Mouse (Mus musculus) ES-Bruce4 (cell line): ENCODE measurements around the gene Itih3. TPM values are rescaled to one million over a fixed set of nuclear protein-coding genes. Genes with fewer than 3 reads are reported as not detected.

Source experiments
- H3K27ac ChIP-seq: 2 replicates; pipeline ENCODE4 v1.5.1; 2012; ENCODE audit warnings: low read length, inconsistent platforms; ENCODE audit not compliant: insufficient read depth
- H3K27me3 ChIP-seq: 2 replicates; pipeline ENCODE4 v1.6.1; 2012; ENCODE audit warnings: mild to moderate bottlenecking, low read length, inconsistent platforms; ENCODE audit not compliant: control insufficient read depth, poor library complexity, insufficient read depth, severe bottlenecking
- H3K36me3 ChIP-seq: 2 replicates; pipeline ENCODE4 v1.6.1; 2012; ENCODE audit warnings: inconsistent platforms, mild to moderate bottlenecking, low read length, moderate library complexity; ENCODE audit not compliant: control insufficient read depth, poor library complexity, insufficient read depth, severe bottlenecking
- H3K4me1 ChIP-seq: one replicate; pipeline ENCODE4 v1.8.1; 2011; ENCODE audit warnings: low read length; ENCODE audit not compliant: control insufficient read depth, insufficient read depth
- H3K4me3 ChIP-seq: 2 replicates; pipeline ENCODE4 v1.5.1; 2011; ENCODE audit warnings: low read depth, mild to moderate bottlenecking, low read length
- H3K9ac ChIP-seq: 2 replicates; pipeline ENCODE4 v1.6.1; 2012; ENCODE audit warnings: low read depth, mild to moderate bottlenecking, inconsistent platforms; ENCODE audit not compliant: poor library complexity, severe bottlenecking
- H3K9me3 ChIP-seq: replicated peaks from 2 replicates; pipeline ENCODE4 v1.6.1; 2012; ENCODE audit warnings: mild to moderate bottlenecking, low read length, inconsistent platforms; ENCODE audit not compliant: control insufficient read depth, poor library complexity, insufficient read depth, severe bottlenecking
- CTCF ChIP-seq: IDR thresholded peaks from one replicate; pipeline ENCODE4 v1.8.1; 2011; ENCODE audit warnings: low read depth, low read length
- EP300 ChIP-seq: IDR thresholded peaks from 2 replicates; pipeline ENCODE4 v1.6.1; 2011; ENCODE audit warnings: low read depth, low read length; ENCODE audit not compliant: insufficient read depth
- POLR2A ChIP-seq: IDR thresholded peaks from one replicate; pipeline ENCODE4 v1.8.1; 2011; ENCODE audit warnings: low read length; ENCODE audit not compliant: insufficient read depth
- polyA plus RNA-seq: library from polyadenylated mRNA; stranded (reverse); fragments of >200 nt; gene quantifications from 2 replicates; pipeline ENCODE4 v1.2.4, GENCODE M21; 2011; ENCODE audit warnings: low read depth; ENCODE audit not compliant: missing spikeins, insufficient read depth, insufficient read length

The Itih3 gene
- polyA plus RNA-seq = not detected in 2 replicates

- Histone ChIP-seq H3K4me3 (no peak within 1 kb of the TSS), H3K36me3 (no peaks in the 10 kb centered on the region), H3K27me3 (no peaks in the 10 kb centered on the region), H3K27ac (no peak within 1 kb of the TSS), H3K9me3 (no peaks in the 10 kb centered on the region), H3K9ac (no peak within 1 kb of the TSS), H3K4me1 (no peaks in the 10 kb centered on the region)
- TF ChIP-seq POLR2A (no peak), CTCF (no peak), EP300 (no peak)
Measured at GRCm38 (mm10) chr14:30923375-30924105, at the start of gene Itih3. TSS of gene Itih3 (minus strand) at chr14:30923760.

DNA sequence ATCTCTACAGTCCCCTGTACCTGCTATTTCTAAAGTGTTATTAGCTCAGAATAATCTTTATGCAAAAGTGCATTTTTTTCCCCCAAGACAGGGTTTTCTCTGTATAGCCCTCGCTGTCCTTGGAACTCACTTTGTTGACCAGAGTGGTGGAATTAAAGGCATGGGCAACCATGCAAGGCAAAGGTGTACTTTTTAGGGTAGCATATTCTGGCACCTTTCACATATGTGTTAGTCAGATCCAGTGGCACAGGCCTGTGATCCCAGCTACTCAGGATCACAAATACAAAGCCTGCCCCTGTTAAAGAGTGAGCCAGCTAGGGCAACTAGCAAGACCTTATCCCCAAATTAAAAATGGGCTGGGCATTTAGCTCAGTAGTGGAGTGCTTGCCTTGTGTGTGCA, 36.8 kb upstream of the Itih3 start:
- no peak overlapping the region for H3K9ac ChIP-seq
- peaks cover 4% of the 10 kb centered on the region for H3K36me3 ChIP-seq

DNA sequence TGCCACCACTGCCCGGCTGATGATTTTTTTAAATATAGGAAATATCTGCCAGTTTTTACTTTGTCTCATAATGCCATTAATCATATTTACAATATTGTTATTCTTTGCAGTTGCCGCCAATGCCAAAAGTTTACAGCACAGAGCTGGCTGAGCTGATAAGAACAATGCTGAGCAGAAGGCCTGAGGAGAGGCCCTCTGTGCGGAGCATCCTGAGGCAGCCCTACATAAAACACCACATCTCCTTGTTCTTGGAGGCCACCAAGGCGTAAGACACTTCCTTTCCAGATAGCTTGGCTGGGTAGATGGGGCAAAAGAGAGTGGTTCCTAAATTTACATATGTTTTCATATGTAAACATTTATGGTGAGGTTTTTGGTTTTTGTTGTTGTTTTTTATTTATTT, 35.5 kb upstream of the Itih3 start:
- no peak overlapping the region for H3K27ac ChIP-seq
- H3K9me3 ChIP-seq = no peaks in the 10 kb centered on the region
- TF ChIP-seq CTCF (no peak), EP300 (no peak), POLR2A (no peak)
- H3K27me3 ChIP-seq = no peaks in the 10 kb centered on the region
- H3K9ac ChIP-seq = no peak overlapping the region
- peaks cover 4% of the 10 kb centered on the region for H3K36me3 ChIP-seq
- no peak overlapping the region for H3K4me3 ChIP-seq
- H3K4me1 ChIP-seq = no peaks in the 10 kb centered on the region

More for the DNA sequence above, 36.8 kb upstream of the Itih3 start:
- Histone ChIP-seq H3K9me3 (no peaks in the 10 kb centered on the region), H3K4me1 (no peaks in the 10 kb centered on the region), H3K4me3 (no peak overlapping the region), H3K27me3 (no peaks in the 10 kb centered on the region), H3K27ac (no peak overlapping the region)
- no peak for TF ChIP-seq EP300
- TF ChIP-seq POLR2A = no peak
- no peak for TF ChIP-seq CTCF

DNA sequence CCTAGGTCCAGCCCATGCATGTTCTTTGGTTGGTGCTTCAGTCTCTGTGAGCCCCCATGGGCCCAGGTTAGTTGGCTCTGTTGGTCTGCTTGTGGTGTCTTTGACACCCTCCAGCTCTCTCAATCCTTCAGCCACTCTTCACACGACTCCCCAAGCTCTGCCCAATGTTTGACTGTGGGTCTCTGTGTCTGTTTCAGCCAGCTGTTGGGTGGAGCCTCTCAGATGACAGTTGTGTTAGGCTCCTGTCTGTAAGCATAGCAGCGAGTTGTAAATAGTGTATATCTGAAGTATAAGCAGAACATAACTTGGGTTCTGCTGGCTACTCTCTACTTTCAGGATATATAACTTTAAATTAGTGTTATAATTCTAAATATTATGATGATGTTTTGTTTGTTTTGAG, 35.0 kb upstream of the Itih3 start:
- H3K4me1 ChIP-seq = no peaks in the 10 kb centered on the region
- H3K27ac ChIP-seq = no peak overlapping the region
- no peaks in the 10 kb centered on the region for H3K9me3 ChIP-seq
- no peak overlapping the region for H3K4me3 ChIP-seq
- no peak overlapping the region for H3K9ac ChIP-seq
- H3K27me3 ChIP-seq = no peaks in the 10 kb centered on the region
- TF ChIP-seq EP300 (no peak), CTCF (no peak), POLR2A (no peak)
- peaks cover 4% of the 10 kb centered on the region for H3K36me3 ChIP-seq

GRCm38 (mm10) chr14:30951154-30951825, 27.7 kb upstream of the Itih3 start, which contains the start of gene Nek4:
TSS of gene Nek4 (plus strand) at chr14:30951377.
- no peak within 1 kb of the TSS for H3K27ac ChIP-seq
- H3K9ac ChIP-seq = peak within 1 kb of the TSS; percentile 70

DNA sequence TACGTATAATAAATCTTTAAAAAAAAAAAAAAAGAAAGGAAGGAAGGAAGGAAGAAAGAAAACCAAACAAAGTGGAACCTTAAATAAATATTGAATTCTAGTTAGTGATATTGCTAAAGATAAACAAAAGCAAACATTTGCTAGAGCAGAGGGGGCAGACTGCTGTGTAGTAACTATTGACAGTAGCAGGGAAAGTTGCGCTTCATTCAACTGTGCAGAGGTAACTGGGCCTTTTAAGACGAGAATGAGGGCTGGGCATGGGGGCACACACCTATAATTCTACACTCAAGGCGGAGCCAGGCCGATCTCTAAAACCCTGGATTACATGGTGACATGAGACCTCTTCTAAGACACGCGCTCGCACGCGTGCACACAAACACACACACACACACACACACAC, 26.4 kb upstream of the Itih3 start:
- no peaks in the 10 kb centered on the region for H3K36me3 ChIP-seq
- H3K9me3 ChIP-seq = no peaks in the 10 kb centered on the region
- H3K4me1 ChIP-seq = peaks cover 2% of the 10 kb centered on the region
- no peak overlapping the region for H3K4me3 ChIP-seq
- H3K9ac ChIP-seq = no peak overlapping the region
- no peaks in the 10 kb centered on the region for H3K27me3 ChIP-seq
- H3K27ac ChIP-seq = no peak overlapping the region
- TF ChIP-seq CTCF (no peak), EP300 (no peak)

More at GRCm38 (mm10) chr14:30951154-30951825, 27.7 kb upstream of the Itih3 start, which contains the start of gene Nek4:
- H3K27me3 ChIP-seq = no peaks in the 10 kb centered on the region
- no peaks in the 10 kb centered on the region for H3K36me3 ChIP-seq
- H3K4me3 ChIP-seq = peak within 1 kb of the TSS; percentile 95
- H3K4me1 ChIP-seq = peaks cover 2% of the 10 kb centered on the region
- TF ChIP-seq CTCF (no peak), EP300 (no peak), POLR2A (peak; percentile 53)
- H3K9me3 ChIP-seq = no peaks in the 10 kb centered on the region
